Mouse (Mus musculus) E14TG2a.4 (cell line): ENCODE data around the gene Eml3.

Experiments used
- CTCF ChIP-seq: conservative IDR thresholded peaks from 2 replicates; pipeline ENCODE4 v1.5.1; 2014; ENCODE audit warnings: low read length
- NANOG ChIP-seq: IDR thresholded peaks from 2 replicates; pipeline ENCODE4 v1.6.1; 2014; ENCODE audit warnings: borderline replicate concordance, low read length, mixed read lengths

GRCm38 (mm10) chr19:8975491-8975890, 46.1 kb downstream of the Eml3 start:
- TF ChIP-seq CTCF = no peak
- no peak for TF ChIP-seq NANOG
